Mouse (Mus musculus): Measurements from ENCODE around the gene Apoa2. TPM values are rescaled to one million over a fixed set of nuclear protein-coding genes. Genes with fewer than 3 reads are reported as not detected.
A peak's percentile ranks its signal among the peaks of the same experiment; 100 is the strongest.

Gene Apoa2
- polyA plus RNA-seq, 1 experiment from 2014 or later = 14.1 TPM

DNA sequence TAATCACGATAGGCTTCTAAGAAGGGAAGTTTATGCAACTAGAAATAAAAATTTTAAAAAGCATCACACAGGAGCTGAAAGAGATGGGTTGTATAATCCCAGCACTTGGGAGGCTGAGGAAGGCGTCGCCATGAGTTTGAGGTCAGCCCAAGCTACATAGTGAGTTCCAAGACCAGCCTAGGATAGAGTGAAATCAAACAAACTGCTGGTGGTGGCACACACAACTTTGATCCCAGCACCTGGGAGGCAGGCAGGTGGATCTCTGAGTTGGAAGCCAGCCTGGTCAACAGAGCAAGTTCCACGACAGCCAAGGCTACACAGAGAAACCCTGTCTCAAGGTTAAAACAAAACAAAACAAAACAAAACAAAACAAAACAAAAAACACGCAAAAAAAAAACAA, 7.5 kb downstream of the Apoa2 start:
- H3K4me1 ChIP-seq (replicated peaks; ENCODE audit: control insufficient read depth, insufficient read depth, low read length) = no peaks in the 10 kb centered on the region
- no peaks in the 10 kb centered on the region for H3K9me3 ChIP-seq (ENCODE audit: control insufficient read depth)
- no peak overlapping the region for H3K4me2 ChIP-seq (replicated peaks; ENCODE audit: low read depth)
- no peak for ATAC-seq
- no peak overlapping the region for H3K27ac ChIP-seq (ENCODE audit: low read depth, low read length)
- H3K9ac ChIP-seq (ENCODE audit: low read depth, low read length) = no peak overlapping the region
- peaks cover 40% of the 10 kb centered on the region for H3K36me3 ChIP-seq (ENCODE audit: control insufficient read depth, insufficient read depth)
- no peak overlapping the region for H3K4me3 ChIP-seq (ENCODE audit: low read depth, low read length)
- 77% methylated on average over 5 of the region's 5 CpGs for WGBS
- no peak for TF ChIP-seq CTCF (IDR thresholded peaks at IDR 0.05; ENCODE audit: low read depth)
- H3K27me3 ChIP-seq (replicated peaks; ENCODE audit: control insufficient read depth, insufficient read depth, low read length) = no peaks in the 10 kb centered on the region

DNA sequence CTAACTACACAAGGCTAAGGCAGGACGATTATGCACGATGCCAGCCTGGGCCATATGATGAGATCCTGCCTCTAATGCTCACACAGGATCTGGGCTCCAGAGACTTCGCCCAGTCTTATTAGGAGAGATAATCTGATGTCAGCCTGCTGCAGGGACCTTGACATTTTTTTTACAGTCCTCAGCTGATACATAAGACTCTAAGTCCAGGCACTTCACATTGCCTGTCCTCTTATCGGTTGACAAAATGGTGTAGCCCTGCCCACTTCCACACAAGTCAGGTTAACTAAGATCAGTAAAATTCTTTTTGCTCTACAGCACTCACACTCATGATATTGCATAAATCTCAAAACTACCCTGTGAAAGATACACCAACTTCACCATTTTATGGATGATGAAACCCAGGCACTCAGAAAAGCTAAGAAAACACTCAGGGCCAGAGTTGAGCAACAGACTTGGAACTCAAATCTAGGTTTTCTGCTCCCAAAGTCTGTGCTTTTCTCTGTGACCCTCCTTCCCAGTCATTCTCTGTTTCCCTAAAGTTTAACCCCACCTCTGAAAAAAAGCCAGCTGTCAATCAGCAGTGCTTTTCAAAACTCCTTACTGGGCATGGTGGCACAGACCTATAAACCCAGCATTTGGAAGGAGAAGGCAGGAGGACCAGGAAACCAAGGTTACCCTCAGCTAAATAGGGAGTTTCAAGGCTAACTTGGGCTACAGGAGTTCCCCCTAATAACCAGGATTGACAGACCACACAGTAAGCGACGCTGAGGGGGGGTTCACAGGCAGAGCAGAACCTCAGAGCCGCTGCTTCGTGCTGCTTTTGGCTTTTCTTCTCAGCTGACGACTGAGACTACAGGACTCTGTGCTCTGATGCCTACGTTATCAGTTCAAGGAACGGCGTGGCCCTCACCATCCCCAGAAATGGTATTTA, 8.2 kb downstream of the Apoa2 start:
- Histone ChIP-seq H3K9me3 (ENCODE audit: control insufficient read depth) (no peaks in the 10 kb centered on the region), H3K4me3 (ENCODE audit: low read depth, low read length) (no peak overlapping the region; the same call in 1 of the 2 replicates), H3K36me3 (ENCODE audit: control insufficient read depth, insufficient read depth) (peaks cover 47% of the 10 kb centered on the region), H3K4me2 (replicated peaks; ENCODE audit: low read depth) (no peak overlapping the region), H3K27ac (ENCODE audit: low read depth, low read length) (0 out of 2 replicates have a peak overlapping the region, but pooled peaks have one; percentile 23), H3K4me1 (replicated peaks; ENCODE audit: control insufficient read depth, insufficient read depth, low read length) (no peaks in the 10 kb centered on the region), H3K9ac (ENCODE audit: low read depth, low read length) (no peak overlapping the region), H3K27me3 (replicated peaks; ENCODE audit: control insufficient read depth, insufficient read depth, low read length) (no peaks in the 10 kb centered on the region)
- ATAC-seq = no peak
- WGBS = 67% methylated on average over 12 of the region's 12 CpGs
- TF ChIP-seq CTCF (IDR thresholded peaks at IDR 0.05; ENCODE audit: low read depth) = no peak

DNA sequence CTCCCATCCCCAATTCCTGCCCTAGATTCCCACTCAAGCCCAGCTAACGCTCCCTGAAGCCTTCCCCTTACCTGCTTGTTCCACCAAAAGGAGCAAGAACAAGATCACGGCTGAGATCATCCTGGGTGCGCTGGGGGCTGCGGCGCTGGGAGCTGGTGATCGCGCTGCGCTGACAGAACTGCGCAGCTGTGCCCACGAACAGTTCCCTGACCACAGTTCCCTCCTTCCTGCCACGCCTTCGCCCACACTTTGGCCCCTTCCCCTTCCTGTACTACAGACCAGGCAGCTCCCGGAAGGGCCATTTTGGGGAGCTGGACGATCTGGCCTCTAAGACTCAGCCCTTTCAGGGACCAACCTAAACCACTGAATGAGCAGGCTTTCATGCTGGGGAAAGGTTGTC, 9.3 kb downstream of the Apoa2 start, which contains the start of gene Fcer1g:
TSS of gene Fcer1g (minus strand) at position 240 of the 400 bp plus-strand sequence.
- no peaks in the 10 kb centered on the region for H3K9me3 ChIP-seq (ENCODE audit: control insufficient read depth)
- no peak for ATAC-seq
- TF ChIP-seq CTCF (IDR thresholded peaks at IDR 0.05; ENCODE audit: low read depth) = no peak
- no peak within 1 kb of the TSS for H3K4me2 ChIP-seq (replicated peaks; ENCODE audit: low read depth)
- no peaks in the 10 kb centered on the region for H3K27me3 ChIP-seq (replicated peaks; ENCODE audit: control insufficient read depth, insufficient read depth, low read length)
- H3K4me3 ChIP-seq (ENCODE audit: low read depth, low read length) = no peak within 1 kb of the TSS; the same call in 1 of the 2 replicates
- H3K27ac ChIP-seq (ENCODE audit: low read depth, low read length) = peak within 1 kb of the TSS; percentile 23; the same call in 1 of the 2 replicates
- peaks cover 57% of the 10 kb centered on the region for H3K36me3 ChIP-seq (ENCODE audit: control insufficient read depth, insufficient read depth)
- no peaks in the 10 kb centered on the region for H3K4me1 ChIP-seq (replicated peaks; ENCODE audit: control insufficient read depth, insufficient read depth, low read length)
- H3K9ac ChIP-seq (ENCODE audit: low read depth, low read length) = no peak within 1 kb of the TSS
- 90% methylated on average over 14 of the region's 14 CpGs for WGBS

- no peaks in the 10 kb centered on the region for H3K4me1 ChIP-seq (replicated peaks; ENCODE audit: control insufficient read depth, insufficient read depth, low read length)
- no peaks in the 10 kb centered on the region for H3K9me3 ChIP-seq (ENCODE audit: control insufficient read depth)
- no peaks in the 10 kb centered on the region for H3K27me3 ChIP-seq (replicated peaks; ENCODE audit: control insufficient read depth, insufficient read depth, low read length)
- no peak overlapping the region for H3K4me3 ChIP-seq (ENCODE audit: low read depth, low read length)
- WGBS = 85% methylated on average over 4 of the region's 4 CpGs
- H3K36me3 ChIP-seq (ENCODE audit: control insufficient read depth, insufficient read depth) = peaks cover 62% of the 10 kb centered on the region
- H3K27ac ChIP-seq (ENCODE audit: low read depth, low read length) = no peak overlapping the region
- no peak overlapping the region for H3K9ac ChIP-seq (ENCODE audit: low read depth, low read length)
- TF ChIP-seq CTCF (IDR thresholded peaks at IDR 0.05; ENCODE audit: low read depth) = no peak
- H3K4me2 ChIP-seq (replicated peaks; ENCODE audit: low read depth) = no peak overlapping the region
- no peak for ATAC-seq
These were observed 9.7 kb downstream of the Apoa2 start for GRCm38 (mm10) chr1:171234538-171234937.

- no peak overlapping the region for H3K4me2 ChIP-seq (replicated peaks; ENCODE audit: low read depth)
- H3K9me3 ChIP-seq (ENCODE audit: control insufficient read depth) = no peaks in the 10 kb centered on the region
- no peak overlapping the region for H3K27ac ChIP-seq (ENCODE audit: low read depth, low read length)
- no peaks in the 10 kb centered on the region for H3K27me3 ChIP-seq (replicated peaks; ENCODE audit: control insufficient read depth, insufficient read depth, low read length)
- whole genome bisulfite sequencing = 83% methylated on average over 4 of the region's 4 CpGs
- no peak for TF ChIP-seq CTCF (IDR thresholded peaks at IDR 0.05; ENCODE audit: low read depth)
- H3K9ac ChIP-seq (ENCODE audit: low read depth, low read length) = no peak overlapping the region
- H3K4me1 ChIP-seq (replicated peaks; ENCODE audit: control insufficient read depth, insufficient read depth, low read length) = no peaks in the 10 kb centered on the region
- no peak for ATAC-seq
- H3K4me3 ChIP-seq (ENCODE audit: low read depth, low read length) = no peak overlapping the region
- H3K36me3 ChIP-seq (ENCODE audit: control insufficient read depth, insufficient read depth) = peaks cover 68% of the 10 kb centered on the region
These were observed 10.9 kb downstream of the Apoa2 start for GRCm38 (mm10) chr1:171235791-171236190.

DNA sequence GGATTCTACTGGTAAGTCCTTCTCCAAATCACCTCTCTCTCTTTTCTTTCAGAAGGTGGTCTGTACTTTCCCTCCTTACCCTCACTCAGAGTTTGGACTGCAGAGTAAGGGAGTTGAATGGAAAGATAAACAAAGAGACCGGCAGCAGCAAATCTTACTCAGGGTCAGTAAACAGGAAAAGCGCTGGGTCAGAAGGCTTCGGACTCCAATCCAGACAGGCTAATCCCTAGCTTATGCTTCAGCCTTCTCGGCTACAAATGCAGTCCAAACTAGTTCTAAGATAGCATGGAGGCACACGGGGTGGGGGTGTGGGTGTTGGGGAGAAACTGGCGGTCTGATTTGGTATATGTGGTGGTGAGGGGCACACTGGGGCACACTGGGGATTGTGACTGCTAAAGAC, 12.6 kb downstream of the Apoa2 start:
- H3K4me3 ChIP-seq (ENCODE audit: low read depth, low read length) = no peak overlapping the region
- H3K27me3 ChIP-seq (replicated peaks; ENCODE audit: control insufficient read depth, insufficient read depth, low read length) = no peaks in the 10 kb centered on the region
- H3K9ac ChIP-seq (ENCODE audit: low read depth, low read length) = no peak overlapping the region
- 54% methylated on average over 6 of the region's 6 CpGs for WGBS
- no peak for ATAC-seq
- TF ChIP-seq CTCF (IDR thresholded peaks at IDR 0.05; ENCODE audit: low read depth) = no peak
- H3K27ac ChIP-seq (ENCODE audit: low read depth, low read length) = 0 out of 2 replicates have a peak overlapping the region, but pooled peaks have one; percentile 21
- H3K36me3 ChIP-seq (ENCODE audit: control insufficient read depth, insufficient read depth) = peaks cover 76% of the 10 kb centered on the region
- H3K4me2 ChIP-seq (replicated peaks; ENCODE audit: low read depth) = no peak overlapping the region
- no peaks in the 10 kb centered on the region for H3K9me3 ChIP-seq (ENCODE audit: control insufficient read depth)
- no peaks in the 10 kb centered on the region for H3K4me1 ChIP-seq (replicated peaks; ENCODE audit: control insufficient read depth, insufficient read depth, low read length)
